Mouse (Mus musculus) CH12.LX (cell line): Measurements from ENCODE around the gene Coq10b.

ENCODE experiments used
- CHD1 ChIP-seq: IDR thresholded peaks from 2 replicates; pipeline ENCODE4 v1.6.1; 2012; ENCODE audit warnings: low read depth, low read length, improper control_type of control experiment, inconsistent platforms
- CTCF ChIP-seq, 2 experiments: IDR thresholded peaks in 1 of 2; conservative IDR thresholded peaks in 1 of 2; 2 replicates each; pipeline ENCODE4 v1.5.1; 2011 to 2012; ENCODE audit warnings: low read depth in 2 of 2, low read length in 2 of 2, improper control_type of control experiment in 1 of 2, inconsistent platforms in 1 of 2, mild to moderate bottlenecking in 1 of 2, moderate library complexity in 1 of 2
- ETS1 ChIP-seq: conservative IDR thresholded peaks from 2 replicates; pipeline ENCODE4 v1.6.1; 2012; ENCODE audit warnings: low read depth, mild to moderate bottlenecking, inconsistent platforms, low read length, improper control_type of control experiment, moderate library complexity
- GABPA ChIP-seq: IDR thresholded peaks from 2 replicates; pipeline ENCODE4 v1.6.1; 2012; ENCODE audit warnings: low read depth, low read length, improper control_type of control experiment, inconsistent platforms; ENCODE audit not compliant: insufficient replicate concordance
- HCFC1 ChIP-seq: IDR thresholded peaks from 2 replicates; pipeline ENCODE4 v1.6.1; 2012; ENCODE audit warnings: low read depth, mild to moderate bottlenecking, inconsistent platforms, low read length, improper control_type of control experiment
- MAFK ChIP-seq: IDR thresholded peaks from 2 replicates; pipeline ENCODE4 v1.6.1; 2011; ENCODE audit warnings: low read length, improper control_type of control experiment; ENCODE audit not compliant: insufficient replicate concordance
- MAX ChIP-seq: IDR thresholded peaks from 2 replicates; pipeline ENCODE4 v1.6.1; 2011; ENCODE audit warnings: low read length, improper control_type of control experiment
- POLR2A ChIP-seq: IDR thresholded peaks from 2 replicates; pipeline ENCODE4 v1.6.1; 2011; ENCODE audit warnings: low read depth, mild to moderate bottlenecking, improper control_type of control experiment, low read length
- TBP ChIP-seq: conservative IDR thresholded peaks from 2 replicates; pipeline ENCODE4 v1.6.1; 2011; ENCODE audit warnings: low read depth, low read length, improper control_type of control experiment
- UBTF ChIP-seq: IDR thresholded peaks from 2 replicates; pipeline ENCODE4 v1.6.1; 2012; ENCODE audit warnings: low read depth, mild to moderate bottlenecking, inconsistent platforms, low read length, improper control_type of control experiment, moderate library complexity
- USF1 ChIP-seq: IDR thresholded peaks from 2 replicates; pipeline ENCODE4 v1.6.1; 2014; ENCODE audit warnings: low read depth, mild to moderate bottlenecking, inconsistent platforms, low read length, improper control_type of control experiment

- no peak for TF ChIP-seq POLR2A
- TF ChIP-seq CTCF (conservative IDR thresholded peaks at IDR 0.05 in 1 of 2, IDR thresholded peaks at IDR 0.05 in 1 of 2; ENCODE audit: low read depth in 2 of 2, low read length in 2 of 2), result no peak
- TF ChIP-seq ETS1, result no peak
- TF ChIP-seq MAX, result no peak
- TF ChIP-seq TBP, result no peak
- no peak for TF ChIP-seq GABPA
- no peak for TF ChIP-seq CHD1
- no peak for TF ChIP-seq HCFC1
- TF ChIP-seq USF1, result no peak
- TF ChIP-seq MAFK, result no peak
- no peak for TF ChIP-seq UBTF
Observed at GRCm38 (mm10) chr1:55061099-55061498, 8.5 kb downstream of the Coq10b start.
